Mouse (Mus musculus) leukemia stem cell, adult 10-12 weeks (primary cell): ENCODE data around the gene Gm10058. TPM values are rescaled to one million over a fixed set of nuclear protein-coding genes. Genes with fewer than 3 reads are reported as not detected.

Source experiments
- polyA plus RNA-seq: library from polyadenylated mRNA; stranded (reverse); fragments of >175 nt; gene quantifications from 2 replicates; pipeline ENCODE4 v1.2.3, GENCODE M21; 2012; ENCODE audit warnings: low replicate concordance

Gene Gm10058
- polyA plus RNA-seq: not detected in 2 replicates

DNA sequence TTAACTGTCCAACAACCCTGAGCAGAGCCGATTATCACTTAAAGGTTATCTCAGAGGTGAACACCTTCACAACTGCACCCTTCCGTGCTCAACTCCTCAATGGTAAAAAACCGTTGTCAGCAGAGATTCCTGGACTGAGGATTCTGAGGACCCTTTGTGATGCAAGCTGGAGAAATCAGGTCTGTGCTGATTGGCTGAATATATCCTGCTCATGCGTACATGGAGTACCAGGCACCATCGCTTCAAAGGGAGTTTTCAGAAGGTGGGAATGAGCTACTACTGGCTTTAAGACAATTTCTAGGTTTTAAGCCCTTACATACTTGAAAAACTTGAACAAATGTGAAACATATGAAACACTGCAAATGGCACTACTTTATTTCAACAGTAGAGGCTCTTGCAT is at the start of gene Gm10058:
Gene Gm10058 (minus strand): TSS at position 101 of the 400 bp plus-strand sequence.

